Mouse (Mus musculus): ENCODE measurements around the gene Clip2.

- no peak for TF ChIP-seq CTCF (IDR thresholded peaks at IDR 0.05; ENCODE audit: insufficient read depth, low read length)
- TF ChIP-seq POLR2A (IDR thresholded peaks at IDR 0.05; ENCODE audit: borderline replicate concordance, extremely low read depth, low read depth, low read length): no peak
Measured at GRCm38 (mm10) chr5:134531585-134531984, 20.6 kb downstream of the Clip2 start.
